Mouse (Mus musculus) cerebellum, postnatal 4 days (tissue): ENCODE measurements around the gene Ptgis.

Source experiments
- DNase-seq, 2 experiments: peaks; one replicate each; pipeline ENCODE4 v3.0.0; 2022; ENCODE audit warnings: low spot score in 2 of 2, mixed read lengths in 1 of 2

The Ptgis gene

DNA sequence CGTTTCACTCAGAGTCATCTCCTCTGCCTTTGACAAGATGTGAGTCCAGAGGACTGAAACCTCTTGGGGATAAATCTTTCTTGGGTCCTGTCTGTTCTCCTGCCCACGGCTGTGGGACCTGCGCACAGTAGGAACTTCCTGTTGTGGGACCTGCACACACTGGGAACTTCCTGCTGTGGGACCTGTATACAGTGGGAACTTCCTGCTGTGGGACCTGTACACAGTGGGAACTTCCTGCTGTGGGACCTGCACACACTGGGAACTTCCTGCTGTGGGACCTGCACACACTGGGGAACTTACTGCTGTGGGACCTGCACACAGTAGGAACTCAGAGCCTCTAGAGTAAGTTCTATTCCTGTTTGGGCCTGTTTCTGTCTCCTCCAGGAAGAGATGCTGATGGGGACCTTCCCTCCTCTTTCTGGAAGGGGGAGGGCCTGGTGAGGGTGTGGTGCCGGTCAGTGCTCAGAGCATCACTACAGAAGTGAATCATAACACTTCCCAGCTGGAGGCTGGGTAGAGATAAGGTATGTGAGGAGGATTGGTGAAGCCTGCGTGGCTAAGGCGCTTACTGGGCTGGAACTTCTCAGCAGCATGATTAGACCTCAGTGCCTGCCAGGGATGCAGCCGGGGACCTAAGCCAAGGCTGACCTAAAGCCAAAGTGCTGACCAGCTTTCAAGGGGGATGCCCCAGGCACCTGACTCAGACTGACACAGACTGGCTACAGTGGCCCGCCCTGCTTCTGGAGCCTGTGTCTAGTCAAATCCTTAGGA, 22.8 kb upstream of the Ptgis start:
- no peak for DNase-seq

DNA sequence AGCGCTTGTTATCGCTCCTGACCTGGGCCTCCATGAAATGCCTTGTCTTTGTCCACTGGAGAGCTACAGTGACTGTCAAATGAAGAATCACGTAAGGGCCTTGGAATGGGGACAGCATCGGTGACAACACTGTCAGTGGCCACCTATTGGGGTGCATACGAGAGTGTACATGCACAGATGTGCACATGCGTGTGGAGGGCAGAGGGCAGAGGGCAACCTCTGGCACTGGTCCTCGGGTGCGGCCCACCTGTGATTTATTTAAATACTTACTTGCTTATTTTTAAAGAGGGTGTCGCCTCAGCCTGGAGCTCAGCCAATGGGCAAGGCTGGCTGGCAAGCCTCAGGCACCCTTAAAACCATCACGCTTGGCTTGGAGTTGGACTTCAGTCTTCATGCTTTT, 22.0 kb upstream of the Ptgis start:
- no peak for DNase-seq

DNA sequence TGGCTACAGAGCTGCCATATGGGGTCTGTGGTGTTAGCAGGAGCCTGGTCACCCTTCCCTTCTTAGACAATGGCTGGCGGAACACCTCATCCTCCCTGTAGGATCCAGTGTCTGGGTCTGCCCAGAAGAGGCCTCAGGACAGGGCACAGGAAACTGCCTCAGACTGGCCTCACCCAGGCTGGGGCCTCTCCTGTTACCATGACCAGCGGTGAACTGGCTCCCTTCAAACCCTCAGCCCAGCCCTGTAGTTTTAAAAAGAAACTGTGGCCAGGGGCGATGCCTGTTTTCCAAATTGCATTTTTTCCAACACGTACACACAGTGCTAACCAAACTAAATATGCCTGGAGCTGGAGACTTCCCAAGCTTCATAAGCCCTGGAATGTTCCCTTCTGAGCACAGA, 20.7 kb upstream of the Ptgis start:
- no peak for DNase-seq

DNA sequence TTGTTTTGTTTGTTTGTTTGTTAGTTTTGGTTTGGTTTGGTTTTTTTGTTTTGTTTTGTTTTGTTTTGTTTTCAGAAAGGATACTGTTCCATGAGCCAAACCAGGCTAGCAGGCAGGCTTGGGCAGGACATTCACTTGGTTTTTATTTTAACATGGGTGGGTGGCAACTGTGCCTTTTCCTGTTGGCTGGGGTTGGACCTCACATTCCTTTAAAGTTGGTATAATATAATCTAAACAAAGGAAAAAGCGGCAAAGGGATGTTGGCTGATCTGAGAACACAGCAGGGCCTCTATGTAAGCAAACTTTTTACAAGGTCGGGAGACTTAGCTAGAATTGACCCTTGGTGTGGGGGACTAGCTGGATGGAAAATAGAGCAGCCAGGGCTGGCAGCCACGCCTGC, 17.4 kb upstream of the Ptgis start:
- DNase-seq = no peak

DNA sequence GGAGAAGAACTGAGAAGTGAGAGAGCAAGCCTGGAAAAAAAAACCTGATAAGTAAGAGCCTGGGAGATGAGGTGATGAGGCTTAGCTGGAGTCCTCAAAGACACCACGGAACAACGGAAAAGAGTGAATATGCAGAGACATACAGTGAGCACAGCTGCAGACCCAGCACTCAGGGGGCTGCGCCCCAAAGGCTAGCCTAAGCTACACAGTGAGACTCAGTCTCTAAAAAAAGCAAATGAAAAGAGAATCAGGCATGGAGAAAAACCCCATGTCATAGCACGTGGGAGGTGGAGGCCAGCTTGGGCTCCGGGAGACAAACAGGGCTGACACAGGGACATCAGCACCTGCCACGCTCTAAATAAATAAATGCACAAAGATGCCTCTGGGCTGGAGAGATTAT, 14.4 kb upstream of the Ptgis start:
- DNase-seq = no peak

DNA sequence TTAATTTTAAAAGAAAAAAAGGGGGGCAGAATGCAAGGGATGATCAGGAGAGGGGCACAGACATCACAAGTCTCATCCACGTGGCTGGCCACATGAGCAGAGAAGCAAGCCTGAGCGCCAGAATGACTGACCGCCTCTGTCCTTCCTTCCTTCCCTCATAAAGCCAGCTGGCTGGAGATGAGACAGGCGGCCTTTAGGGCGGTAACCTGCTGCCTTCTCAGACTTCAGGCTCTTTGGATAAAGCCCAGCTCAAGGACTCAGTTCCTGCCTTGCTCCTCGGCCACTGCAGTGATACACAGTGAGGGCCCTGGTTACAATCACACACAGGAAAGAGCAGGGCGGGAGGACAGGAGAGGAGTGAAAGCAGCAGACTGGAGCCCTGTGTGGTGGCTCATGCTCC, 13.8 kb upstream of the Ptgis start:
- no peak for DNase-seq

DNA sequence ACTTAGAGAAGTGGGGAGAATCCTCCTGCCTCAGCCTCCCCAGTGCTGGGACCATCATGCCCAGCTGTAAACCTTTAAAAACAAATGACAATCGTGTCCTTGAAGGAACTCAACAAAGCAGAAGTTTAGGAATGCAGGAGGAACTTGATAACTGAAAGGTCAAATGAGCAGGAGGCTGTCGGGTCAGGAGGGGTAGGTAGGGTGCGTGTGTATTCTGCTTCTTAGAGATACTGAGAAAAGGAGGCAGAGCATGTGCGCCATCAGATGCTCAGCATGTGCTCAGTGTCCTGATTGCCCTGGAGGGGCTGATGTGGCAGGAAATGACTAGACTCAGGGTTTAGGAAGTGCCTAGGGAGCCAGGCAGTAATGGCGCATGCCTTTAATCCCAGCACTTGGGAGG, 13.1 kb upstream of the Ptgis start:
- DNase-seq = no peak

DNA sequence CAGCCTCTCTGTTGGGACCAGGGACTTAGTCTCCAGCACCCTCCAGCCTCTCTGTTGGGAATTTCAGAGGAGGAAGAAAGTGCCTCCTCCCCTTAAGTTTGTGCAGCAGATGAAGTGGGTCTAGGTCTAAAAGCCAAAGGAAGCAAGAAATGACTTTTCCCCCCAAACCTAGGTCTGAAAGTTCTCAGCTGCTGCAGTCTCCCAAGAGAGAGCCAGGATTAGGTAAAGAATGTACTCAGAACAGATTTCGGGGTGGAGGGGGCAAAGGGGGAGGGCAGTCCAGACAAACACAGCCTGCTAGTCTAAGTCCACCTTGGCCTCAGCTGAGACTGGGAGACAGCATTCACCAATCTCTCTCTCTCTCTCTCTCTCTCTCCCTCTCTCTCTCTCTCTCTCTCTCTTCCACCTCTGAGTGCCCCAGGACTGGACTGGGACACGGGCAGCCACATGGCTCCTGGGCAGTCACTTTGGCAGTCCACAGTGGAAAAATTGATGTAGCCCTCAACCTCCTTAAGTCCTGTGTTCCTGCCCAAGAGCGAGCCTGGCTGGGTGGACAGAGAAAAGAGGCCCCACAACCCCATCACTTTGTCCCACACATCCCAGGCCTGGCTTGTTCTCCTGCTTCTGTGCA, 11.8 kb upstream of the Ptgis start:
- no peak for DNase-seq

DNA sequence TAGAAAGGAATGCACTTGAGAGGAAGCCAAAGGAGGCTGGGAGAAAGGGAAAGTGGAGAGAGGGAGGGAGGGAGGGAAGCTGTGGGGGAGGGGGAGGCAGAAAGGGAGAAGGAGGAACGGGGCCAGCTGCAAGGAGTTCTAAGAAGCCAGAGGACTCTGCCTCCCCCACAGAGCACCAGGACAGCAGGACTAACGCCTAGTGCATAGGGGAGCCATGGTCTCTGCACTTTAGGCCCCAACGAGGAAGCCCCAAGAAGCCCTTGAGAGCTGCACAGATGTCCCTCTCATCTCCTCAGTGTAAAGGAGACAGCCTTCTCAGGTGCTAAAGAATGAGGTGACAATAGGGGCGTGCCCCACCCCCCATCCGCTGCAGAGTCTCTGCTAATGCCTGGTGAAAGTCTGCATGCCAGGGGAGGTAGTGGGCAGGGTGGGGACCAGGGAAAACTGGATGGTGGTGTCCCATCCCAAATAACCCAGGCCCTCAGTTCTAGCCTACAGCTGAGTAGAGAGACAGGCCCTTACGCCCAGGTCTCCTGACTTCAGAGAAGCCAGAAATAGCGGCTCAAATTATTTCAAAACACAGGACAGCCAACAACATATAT, 10.4 kb upstream of the Ptgis start:
- DNase-seq = no peak

DNA sequence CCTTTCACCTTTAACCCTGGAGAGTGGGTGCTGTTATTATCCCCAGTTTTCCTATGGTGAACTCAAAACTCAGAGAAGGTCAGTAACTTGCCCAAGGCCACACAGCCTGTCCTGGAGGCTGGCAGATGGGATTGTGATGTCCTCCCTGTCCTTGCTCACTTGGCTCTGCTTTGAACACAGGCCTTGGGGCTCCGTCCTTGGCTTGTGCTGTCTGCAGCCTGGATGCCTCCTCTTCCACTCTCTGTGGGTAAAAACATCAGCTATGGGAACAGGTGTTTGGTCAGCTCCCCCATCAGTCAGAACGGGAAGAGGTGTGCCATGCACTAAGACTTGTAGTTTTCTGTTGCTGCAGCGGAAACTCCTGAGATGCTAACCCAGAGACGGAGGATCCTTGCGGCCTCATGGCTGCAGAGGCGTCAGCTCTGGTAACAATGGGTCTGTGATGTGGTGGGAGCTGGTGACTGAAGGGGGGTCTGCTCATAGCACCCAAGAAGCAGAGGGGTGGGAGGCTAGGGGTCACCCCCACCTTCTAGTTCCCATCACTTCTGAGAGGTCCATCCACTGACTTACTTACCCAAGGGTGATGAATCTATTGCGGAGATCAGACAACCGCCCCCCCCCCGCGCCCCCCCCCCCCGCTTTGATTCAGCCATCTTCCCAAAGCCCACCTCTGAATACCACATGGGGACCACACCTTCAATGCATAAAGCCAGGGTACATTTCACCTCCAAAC, 9.8 kb upstream of the Ptgis start:
- DNase-seq = no peak

DNA sequence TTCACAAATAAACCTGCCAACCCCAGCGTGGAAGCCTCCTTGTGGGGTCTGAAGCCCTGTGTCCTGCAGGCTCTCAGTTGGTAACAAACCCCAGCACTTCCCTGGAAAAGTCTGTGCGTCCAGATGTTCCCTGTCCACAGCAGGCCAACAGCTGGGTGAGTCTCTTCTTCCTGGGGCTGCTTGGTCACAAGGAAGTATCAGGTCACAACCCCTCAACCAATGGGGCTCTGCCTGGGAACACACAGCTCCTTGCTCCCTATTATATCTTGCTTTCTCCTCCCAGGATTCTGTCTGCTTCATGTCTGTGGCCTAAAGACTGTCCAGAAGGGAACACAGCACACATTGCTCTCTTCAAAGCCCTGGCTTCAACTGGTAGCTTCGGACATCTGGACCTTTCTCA, 9.2 kb upstream of the Ptgis start:
- DNase-seq = no peak

DNA sequence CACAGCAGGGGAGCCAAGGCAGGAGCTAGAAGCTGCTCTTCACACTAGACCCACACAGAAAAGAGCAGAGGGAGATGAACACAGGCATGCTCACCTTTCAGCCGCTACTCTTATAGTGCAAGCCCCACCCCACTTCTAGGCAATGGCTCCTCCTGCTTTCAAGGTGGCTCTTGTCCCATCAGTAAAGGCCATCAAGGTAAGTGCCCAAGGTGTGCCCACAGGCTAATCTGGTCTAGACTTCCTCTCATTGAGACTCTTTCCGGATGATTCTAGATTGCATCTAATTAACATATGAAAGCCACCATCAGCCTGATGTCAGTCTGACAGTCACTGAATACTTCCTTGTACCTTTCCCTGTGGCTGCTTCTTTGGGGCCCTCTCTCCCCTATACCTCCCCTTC, 7.4 kb upstream of the Ptgis start:
- no peak for DNase-seq

DNA sequence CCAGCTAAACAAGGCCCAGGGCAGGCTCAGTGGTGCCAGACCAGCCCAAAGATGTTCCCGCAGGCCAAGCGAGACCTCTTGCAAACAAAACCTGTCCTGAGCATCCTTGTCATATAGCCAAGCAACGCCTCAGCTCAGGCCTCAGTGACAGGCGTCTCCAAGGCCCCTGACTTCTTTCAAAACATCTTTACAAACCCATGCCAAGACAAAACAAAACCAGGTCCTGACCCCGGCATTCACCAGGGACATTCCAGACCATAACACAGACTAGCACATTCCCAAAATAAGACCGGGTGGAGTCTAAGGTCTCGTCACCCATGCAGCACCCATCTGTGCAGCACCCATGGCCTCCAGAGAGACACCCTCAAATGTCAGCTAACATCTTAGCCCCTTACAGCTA, 6.3 kb upstream of the Ptgis start:
- no peak for DNase-seq

DNA sequence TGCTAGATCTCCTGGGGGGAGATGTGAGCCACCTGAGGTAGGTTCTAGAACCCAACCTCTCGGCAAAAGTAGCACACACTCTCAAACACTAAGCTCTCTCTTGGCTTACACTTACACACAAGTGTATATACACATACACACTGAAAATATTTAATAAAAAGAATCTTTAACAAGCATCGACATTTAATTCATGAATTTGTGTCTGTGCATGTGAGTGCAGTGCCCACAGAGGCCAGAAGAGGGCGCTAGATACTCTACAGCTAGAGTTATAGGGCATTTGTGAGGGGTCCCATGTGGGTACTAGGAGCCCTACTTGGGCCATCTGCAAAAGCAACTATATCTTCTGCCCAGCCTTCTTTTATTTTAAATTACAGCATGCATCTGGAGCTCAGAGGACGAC, 4.5 kb upstream of the Ptgis start:
- DNase-seq = no peak

DNA sequence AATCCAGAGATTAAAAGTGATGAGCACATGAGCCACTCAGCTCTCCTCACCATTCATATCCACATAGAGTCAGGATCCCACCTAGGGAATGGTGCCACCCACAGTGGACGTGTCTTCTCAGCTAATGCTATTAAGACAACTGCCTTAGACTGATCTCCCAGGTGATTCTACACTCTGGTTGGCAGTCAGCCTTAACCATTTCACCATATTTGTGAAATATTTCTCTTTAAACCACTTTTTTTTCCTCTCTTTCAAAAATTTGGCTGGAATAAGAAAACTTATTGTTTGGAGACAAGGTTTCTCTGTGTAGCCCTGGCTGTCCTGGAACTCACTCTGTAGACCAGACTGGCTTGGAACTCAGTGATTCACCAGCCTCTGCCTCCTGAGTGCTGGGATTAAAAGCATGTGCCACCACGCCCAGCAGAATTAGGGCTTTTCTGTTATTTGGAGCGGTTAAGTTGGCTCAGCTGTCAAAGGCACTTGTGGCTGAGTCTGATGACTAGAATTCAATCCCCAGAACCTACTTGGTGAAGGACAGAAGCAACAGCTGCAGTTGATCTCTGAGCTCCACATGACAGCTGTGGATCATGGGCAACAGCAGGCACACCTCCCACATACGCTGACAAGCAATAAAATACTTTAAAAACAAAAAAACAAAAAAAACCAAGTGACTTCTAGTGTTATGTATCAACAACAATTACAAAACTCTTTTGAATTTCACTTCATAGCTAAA, 3.6 kb upstream of the Ptgis start:
- DNase-seq = no peak

DNA sequence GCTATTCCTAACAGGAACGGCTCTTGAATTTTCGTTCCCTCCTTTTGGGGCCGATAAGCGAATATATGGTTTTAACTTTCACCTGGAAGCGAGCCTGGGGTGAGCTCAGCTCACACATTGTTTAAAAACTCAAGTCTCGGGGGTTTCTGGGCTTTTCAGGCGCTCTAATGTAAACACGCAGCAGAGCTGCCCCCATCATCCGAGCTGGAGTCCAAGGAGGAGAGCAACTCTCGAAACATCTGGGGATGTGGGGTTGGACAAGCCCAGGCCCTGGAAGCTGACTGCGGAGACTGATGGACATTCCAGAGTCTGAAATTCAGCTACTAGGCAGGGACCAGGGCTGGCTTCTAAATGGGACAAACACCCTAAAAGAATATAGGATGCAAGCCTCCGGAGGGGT, 1.1 kb downstream of the Ptgis start:
- no peak for DNase-seq

DNA sequence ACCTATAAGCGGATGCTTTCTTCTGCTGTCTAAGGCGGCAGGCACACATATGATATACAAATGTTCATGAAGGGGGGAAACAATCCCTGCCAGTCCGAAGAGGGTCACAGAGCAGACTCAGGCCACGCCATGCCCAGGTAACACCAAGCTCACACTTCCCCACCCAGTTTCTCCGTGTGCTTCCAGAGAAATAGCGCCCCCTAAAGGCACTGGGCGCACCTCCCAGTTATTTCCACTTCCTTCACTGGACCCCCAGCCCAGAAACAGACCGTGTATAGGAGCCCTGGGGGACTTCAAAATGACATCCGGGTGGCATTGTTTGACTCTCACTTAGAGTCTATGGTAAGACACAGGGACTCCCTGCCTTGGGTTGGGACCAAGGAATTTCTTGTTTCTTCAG, 3.2 kb downstream of the Ptgis start:
- DNase-seq = no peak

DNA sequence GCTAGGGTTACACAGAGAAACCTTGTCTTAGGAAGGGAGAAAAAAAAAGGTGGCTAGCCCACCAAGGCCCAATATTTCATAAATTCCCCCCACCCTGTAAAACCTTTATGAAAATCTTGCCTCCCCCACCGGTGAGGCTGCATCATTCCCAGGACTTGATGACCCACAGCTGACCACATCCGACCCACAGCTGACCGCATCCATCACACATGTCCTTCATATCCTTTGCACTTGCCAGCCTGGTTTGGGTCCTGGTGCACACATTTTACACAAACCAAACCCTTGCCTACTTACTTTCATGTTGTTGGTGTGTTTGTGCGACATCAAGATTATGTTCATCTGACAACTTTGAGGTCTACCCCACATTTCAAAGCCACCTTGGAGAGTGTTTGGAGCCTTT, 4.2 kb downstream of the Ptgis start:
- no peak for DNase-seq

DNA sequence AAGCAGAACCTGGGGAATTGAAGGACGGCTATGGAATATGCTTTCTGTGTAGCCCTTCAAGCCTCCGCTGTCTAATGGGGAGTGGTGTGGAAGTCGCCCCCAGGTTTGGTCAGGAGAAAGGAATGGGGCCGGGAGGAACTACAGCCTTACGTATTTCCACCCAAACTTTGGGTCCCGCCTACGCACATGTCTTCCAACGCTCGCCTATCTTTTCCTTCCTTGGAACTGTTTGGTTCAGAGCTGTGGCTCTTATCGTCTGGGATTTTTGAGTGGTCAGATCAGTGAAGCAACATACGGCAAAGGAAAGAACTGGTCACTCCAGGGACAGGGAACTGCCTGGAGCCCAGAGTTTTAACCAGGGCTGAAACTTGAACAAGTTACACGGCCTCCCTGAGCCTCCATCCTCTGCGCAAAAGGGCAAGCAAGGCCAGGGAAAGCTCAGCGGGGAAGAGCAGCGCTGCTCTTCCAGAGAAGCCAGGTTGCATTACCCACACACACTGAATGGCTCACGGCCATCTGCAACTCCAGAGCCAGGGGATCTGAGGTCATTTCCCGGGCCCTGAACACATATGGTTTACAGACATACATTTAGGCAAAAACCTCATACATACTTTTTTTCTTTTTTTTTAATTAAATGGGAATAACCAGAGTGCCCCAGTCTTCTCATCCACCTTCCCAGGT, 4.9 kb downstream of the Ptgis start:
- no peak for DNase-seq

DNA sequence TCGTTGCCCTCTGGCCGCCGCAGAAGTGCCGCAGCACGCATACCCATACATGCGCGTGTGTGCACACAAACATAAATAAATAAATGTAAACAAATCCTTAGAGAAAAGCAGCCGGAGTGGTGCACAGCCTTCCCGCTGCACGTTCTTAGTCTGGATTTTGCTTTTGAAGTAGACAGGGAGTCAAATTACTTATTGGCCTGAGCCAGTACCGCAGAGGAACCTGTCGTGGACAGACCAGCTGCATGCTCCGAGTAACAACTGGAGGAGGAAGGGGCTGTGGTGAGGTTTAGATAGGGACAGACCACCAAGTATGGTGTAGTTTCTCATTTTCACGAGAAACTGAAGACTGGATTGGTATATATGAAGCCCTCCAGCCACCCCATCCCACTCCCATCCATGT, 6.6 kb downstream of the Ptgis start:
- DNase-seq = no peak

DNA sequence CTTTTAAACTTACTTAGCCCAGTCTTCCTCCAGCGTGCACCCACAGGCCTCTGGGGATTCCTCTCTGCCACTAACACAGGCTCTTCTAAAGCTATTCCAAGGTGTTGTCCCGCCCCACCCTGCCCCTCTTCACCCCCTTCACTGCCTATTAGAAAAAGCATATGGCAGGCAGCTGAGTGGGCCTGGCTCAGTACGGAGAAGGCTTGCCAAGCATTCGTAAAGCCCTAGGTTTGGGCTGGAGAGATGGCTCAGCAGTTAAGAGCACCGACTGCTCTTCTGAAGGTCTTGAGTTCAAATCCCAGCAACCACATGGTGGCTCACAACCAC, 7.4 kb downstream of the Ptgis start:
- DNase-seq = no peak
